12 mouse cellular contexts compared by ENCODE assay signal in genomic region chr14:18274526-18274925, GRCm38 (mm10).
"Had no signal": no experiment of that assay in that cellular context is flagged by ENCODE, and none has a peak within 500 bp of the region (broad histone marks: within the 10 kb centered on the region; RNA-seq: fewer than 3 reads in every experiment).

No protein-coding gene starts in this region.

- DNase-seq: retina, postnatal 1 day; right cerebral cortex, adult 18-20 months; right cerebral cortex, postnatal 14 days; right cerebral cortex, postnatal 25 days; right cerebral cortex, postnatal 4 days; spleen, adult 18-20 months; thymus, adult 18-20 months; thymus, adult 2 months; thymus, postnatal 14 days; thymus, postnatal 25 days; thymus, postnatal 36 days; thymus, postnatal 4 days had no signal
